Mouse (Mus musculus) testis, adult 2 months (tissue): ENCODE data around the gene Upk1b.

Experiments used
- CTCF ChIP-seq: fragments of 200-500 bp; IDR thresholded peaks from 2 replicates; pipeline ENCODE4 v1.5.1; 2012; ENCODE audit warnings: low read depth, mild to moderate bottlenecking, inconsistent platforms, low read length, moderate library complexity; ENCODE audit not compliant: control insufficient read depth, insufficient read depth, insufficient replicate concordance
- POLR2A ChIP-seq: fragments of 200-500 bp; IDR thresholded peaks from 2 replicates; pipeline ENCODE4 v1.6.1; 2012; ENCODE audit warnings: low read depth, mild to moderate bottlenecking, inconsistent platforms, low read length, moderate library complexity; ENCODE audit not compliant: control insufficient read depth

- TF ChIP-seq CTCF (no peak), POLR2A (no peak)
These were observed 25.0 kb downstream of the Upk1b start for GRCm38 (mm10) chr16:38774964-38775746.
